Mouse (Mus musculus) bone marrow, adult 2 months (tissue): ENCODE data around the gene Epb41l1.

ENCODE experiments used
- CTCF ChIP-seq: fragments of 200-500 bp; IDR thresholded peaks from 2 replicates; pipeline ENCODE4 v1.5.1; 2011; ENCODE audit warnings: low read length, control low read depth; ENCODE audit not compliant: control insufficient read depth, insufficient read depth
- POLR2A ChIP-seq: fragments of 200-500 bp; IDR thresholded peaks from 2 replicates; pipeline ENCODE4 v1.6.1; 2011; ENCODE audit warnings: low read depth, mild to moderate bottlenecking, control low read depth, low read length, borderline replicate concordance; ENCODE audit not compliant: control insufficient read depth

- TF ChIP-seq CTCF (no peak), POLR2A (no peak)
Measured at GRCm38 (mm10) chr2:156451225-156452148, 30.8 kb downstream of the Epb41l1 start.
